Mouse (Mus musculus) testis, adult 10 weeks (tissue): ENCODE measurements around the gene Rnf214. TPM values are rescaled to one million over a fixed set of nuclear protein-coding genes. Genes with fewer than 3 reads are reported as not detected.

Experiments used
- polyA plus RNA-seq: library from polyadenylated mRNA; stranded (reverse); fragments of 350-450 nt; fragmentation: Illumina TruSeq; extraction: RNeasy Lipid Tissue Mini Kit (QIAGEN cat#74804); gene quantifications from one replicate; pipeline ENCODE4 v1.2.3, GENCODE M21; 2014; ENCODE audit warnings: low read depth, low replicate concordance

Gene Rnf214
- 68.9 TPM for polyA plus RNA-seq

DNA sequence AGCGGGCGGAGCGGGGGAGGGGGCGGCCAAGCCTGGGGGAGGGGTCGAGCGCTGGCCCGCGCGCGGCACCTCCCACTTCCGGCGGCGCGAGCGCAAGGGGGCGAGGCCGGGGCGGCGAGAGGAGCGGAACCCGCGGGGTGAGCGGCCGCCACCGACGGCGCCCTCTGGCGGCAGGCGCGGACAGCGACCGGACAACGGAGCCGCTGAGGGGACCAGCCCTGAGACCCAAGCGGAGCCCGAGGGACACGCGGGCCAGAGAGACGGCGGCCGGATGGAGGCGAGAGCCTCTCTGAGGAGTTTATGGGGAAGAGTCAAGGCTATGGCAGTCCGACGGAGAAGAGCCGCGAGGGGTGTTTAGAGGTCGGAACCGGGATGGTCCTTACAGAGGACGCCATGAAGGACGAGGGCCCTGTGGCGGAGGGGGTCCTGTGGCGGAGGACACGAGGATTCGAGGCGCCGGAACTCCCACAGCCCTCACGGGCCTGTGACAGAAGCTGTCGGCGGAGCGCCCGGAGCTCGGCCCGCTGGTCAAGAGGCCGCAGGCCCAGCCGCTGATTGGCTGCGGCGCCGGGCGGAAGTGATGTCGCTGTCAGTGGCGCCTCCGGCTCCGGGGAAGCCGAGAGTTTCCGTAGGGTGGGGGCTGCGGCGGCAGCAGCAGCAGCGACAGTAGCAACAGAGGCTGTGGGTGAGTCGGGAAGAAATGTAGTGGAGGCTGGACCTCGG is at the start of gene Rnf214, which contains the start of gene Pcsk7:
Rnf214 (minus strand) TSS at position 557 of the 723 bp plus-strand sequence.
Pcsk7 (plus strand) TSS at position 143 of the 723 bp plus-strand sequence.

DNA sequence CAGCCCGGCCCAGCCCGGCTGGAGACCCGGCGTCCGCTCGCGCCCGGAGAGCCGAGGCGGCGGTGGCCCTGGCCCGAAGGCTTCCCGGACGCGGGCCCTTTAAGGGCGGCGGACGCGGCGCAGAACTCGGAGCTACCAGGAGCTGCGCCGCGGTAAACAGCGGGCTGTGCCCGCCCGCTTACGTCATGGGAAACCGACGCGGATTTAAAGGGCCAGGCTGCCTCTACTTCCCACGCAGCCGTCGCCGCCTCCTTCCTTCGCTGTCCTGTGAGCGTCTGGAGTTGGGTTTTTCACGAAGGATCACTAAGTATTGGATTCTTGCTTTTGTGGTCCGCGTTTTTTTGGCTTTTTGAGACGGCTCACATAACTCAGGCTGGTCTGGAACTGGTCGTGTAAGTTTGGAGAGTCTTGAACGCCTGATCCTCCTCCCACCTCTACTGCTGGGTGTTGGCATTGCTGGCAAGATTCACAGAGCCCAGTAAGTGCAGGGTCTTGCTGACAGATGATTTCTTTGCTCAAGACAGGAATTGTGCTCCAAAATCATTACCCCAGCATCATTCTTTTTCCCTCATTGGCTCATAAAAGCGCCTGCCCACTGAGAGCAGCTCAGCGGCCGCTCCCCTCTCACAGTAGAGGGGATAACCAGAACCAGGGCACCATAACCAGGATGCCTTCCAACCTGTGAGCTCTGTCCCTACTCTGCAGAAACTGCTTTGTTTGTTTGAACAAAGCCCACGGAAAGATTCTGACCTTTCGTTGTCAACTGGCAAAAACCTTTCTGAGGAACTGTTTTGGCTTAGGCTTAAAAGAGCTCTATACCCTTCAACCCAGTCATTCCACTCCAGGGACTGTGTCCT is 48.6 kb upstream of the Rnf214 start, which contains the start of gene Sidt2:
Sidt2 (minus strand) TSS at position 152 of the 857 bp plus-strand sequence.

DNA sequence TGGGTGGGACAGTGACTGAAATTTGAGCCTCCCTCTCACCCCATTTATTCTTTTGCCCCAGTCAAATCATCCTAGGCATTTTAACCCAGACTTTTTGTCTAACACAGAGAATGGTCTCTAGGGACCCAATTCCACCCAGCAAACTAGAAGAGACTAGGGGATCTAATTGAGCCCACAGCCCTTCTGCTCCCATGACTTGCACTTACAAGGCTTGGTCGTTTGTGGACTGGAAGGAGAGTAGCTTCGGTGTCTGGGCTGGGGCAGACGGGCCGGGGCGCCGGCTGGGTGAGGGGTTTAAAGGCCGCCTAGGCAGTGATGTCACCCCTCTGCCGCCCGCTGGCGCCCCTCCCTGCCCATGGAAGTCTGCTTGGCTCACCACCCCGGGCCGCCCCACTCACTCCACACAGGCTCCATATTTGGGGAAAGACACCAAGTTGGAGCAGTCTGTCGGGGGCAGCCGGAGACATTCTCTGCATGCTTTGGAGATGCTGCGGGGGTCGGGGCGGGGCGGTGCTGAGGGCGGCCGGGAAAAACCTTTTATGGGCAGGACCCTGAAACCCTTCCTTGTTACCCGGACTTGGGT is 29.0 kb upstream of the Rnf214 start, which contains the start of gene Tagln:
Tagln (minus strand) TSS at position 431 of the 583 bp plus-strand sequence.

DNA sequence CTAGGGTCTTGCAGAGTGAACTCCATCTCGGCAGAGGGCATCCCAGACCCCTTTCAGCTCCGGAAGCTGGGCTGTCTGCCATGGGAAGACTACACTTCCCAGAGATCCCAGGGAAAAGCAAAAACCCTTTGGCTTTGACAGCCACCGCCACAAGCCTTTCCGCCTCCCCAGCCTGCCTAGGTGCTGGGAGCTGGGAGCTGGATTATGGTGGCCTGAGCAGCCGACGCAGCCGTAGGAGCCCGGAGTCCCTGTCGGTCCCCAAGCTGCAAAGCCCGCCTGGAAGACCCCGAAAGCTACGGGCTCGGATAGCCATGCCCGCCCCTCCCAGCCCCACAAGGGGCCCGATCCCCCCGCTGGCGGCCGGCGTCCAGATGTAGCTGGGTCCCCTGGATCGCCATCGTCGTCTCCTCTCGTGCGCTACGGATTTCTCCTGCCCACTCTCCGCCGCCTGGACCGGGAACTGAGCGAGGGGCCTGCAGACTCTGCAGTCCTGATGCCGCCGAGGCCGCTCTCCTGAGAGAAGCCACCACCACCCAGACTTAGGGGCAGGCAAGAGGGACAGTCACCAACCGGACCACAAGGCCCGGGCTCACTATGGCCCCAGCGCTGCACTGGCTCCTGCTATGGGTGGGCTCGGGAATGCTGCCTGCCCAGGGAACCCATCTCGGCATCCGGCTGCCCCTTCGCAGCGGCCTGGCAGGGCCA is 68.1 kb downstream of the Rnf214 start, which contains the start of gene Bace1:
Bace1 (plus strand) TSS at position 147 of the 705 bp plus-strand sequence.

DNA sequence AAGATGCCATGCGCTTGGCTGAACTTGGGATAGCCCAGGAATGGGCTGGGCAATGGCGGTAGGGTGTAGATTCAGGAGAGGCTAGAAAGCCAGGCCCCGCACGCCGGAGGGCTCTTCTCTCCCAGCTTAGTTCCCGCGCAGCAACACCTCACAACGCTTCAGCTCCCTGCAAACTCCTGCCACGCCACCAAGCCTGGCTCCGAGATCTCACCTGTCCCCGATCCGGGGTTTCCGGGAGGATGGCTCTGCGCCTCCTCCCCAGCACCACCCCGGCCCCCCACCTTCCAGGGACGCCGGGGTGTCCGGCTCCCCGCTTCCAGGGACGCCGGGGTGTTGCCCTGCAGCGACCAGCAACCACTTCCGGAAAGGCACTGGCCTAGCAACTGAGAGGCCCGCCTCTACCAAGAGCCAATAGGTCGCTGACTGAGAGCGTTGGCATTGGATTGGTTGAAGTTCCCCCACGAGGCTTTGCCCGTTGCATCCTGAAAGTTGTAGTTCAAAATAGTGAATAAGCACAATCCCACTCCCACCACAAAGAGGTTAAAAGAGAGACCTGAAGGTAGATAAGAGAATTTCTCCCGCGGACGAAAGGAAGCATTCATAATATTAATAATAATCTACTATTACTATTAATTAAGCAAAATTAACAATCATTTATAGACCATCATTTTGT is 78.3 kb downstream of the Rnf214 start, which contains the start of gene Cep164:
Cep164 (minus strand) TSS at position 401 of the 673 bp plus-strand sequence.

Other genes starting within 250 kb of the Rnf214 start
- 8.9 TPM for gene Cep164, start 78.2 kb downstream of the Rnf214 start, polyA plus RNA-seq
- 0.95 TPM for gene Bace1, start 68.3 kb downstream of the Rnf214 start, polyA plus RNA-seq
- gene Pcsk7, start 414 bp downstream of the Rnf214 start, polyA plus RNA-seq: 6.2 TPM
- 7.6 TPM for gene Tagln, start 29.1 kb upstream of the Rnf214 start, polyA plus RNA-seq
- 9.8 TPM for gene Sidt2, start 48.3 kb upstream of the Rnf214 start, polyA plus RNA-seq
- gene Pafah1b2, start 105.8 kb upstream of the Rnf214 start, polyA plus RNA-seq: 407 TPM
- gene Sik3, start 105.9 kb upstream of the Rnf214 start, polyA plus RNA-seq: 9.9 TPM